Mouse (Mus musculus) heart, embryonic 14.5 days (tissue): ENCODE results near the gene Nab2. TPM values are rescaled to one million over a fixed set of nuclear protein-coding genes. Genes with fewer than 3 reads are reported as not detected.
A peak's percentile ranks its signal among the peaks of the same experiment; 100 is the strongest.

ENCODE experiments used
- ATAC-seq: fragments of 200-750 bp; cut with Nextera tagmentation; 2 replicates; pipeline ENCODE4 v1.8.0; 2017; ENCODE audit warnings: low read depth, moderate TSS enrichment; ENCODE audit not compliant: insufficient number of reproducible peaks, insufficient read depth, low FRiP score
- H3K27ac ChIP-seq, 2 experiments: fragments of 200-500 bp in 1 of 2; fragments of 300-500 bp in 1 of 2; sonication (generic) in 1 of 2; replicated peaks in 1 of 2; 2 replicates each; pipeline ENCODE4 v1.5.1; 2012 to 2014; ENCODE audit warnings: low read depth in 2 of 2, low read length in 2 of 2, control low read depth in 1 of 2, mild to moderate bottlenecking in 1 of 2, mixed read lengths in 1 of 2; ENCODE audit not compliant: control insufficient read depth in 1 of 2, insufficient read depth in 1 of 2
- H3K27me3 ChIP-seq: fragments of 300-500 bp; sonication (generic); 2 replicates; pipeline ENCODE4 v1.6.1; 2014; ENCODE audit warnings: mild to moderate bottlenecking, low read length, control low read depth; ENCODE audit not compliant: control insufficient read depth, insufficient read depth
- H3K36me3 ChIP-seq: fragments of 300-500 bp; sonication (generic); 2 replicates; pipeline ENCODE4 v1.6.1; 2014; ENCODE audit warnings: mild to moderate bottlenecking, control low read depth, low read length, mixed read lengths; ENCODE audit not compliant: control insufficient read depth, insufficient read depth
- H3K4me1 ChIP-seq, 2 experiments: fragments of 200-500 bp in 1 of 2; fragments of 300-500 bp in 1 of 2; sonication (generic) in 1 of 2; 2 replicates each; pipeline ENCODE4 v1.6.1; 2012 to 2014; ENCODE audit warnings: low read length in 2 of 2, control low read depth in 1 of 2, mixed read lengths in 1 of 2; ENCODE audit not compliant: control insufficient read depth in 2 of 2, insufficient read depth in 2 of 2
- H3K4me2 ChIP-seq: fragments of 300-500 bp; sonication (generic); 2 replicates; pipeline ENCODE4 v1.6.1; 2014; ENCODE audit warnings: mild to moderate bottlenecking, low read length
- H3K4me3 ChIP-seq, 2 experiments: fragments of 200-500 bp in 1 of 2; fragments of 300-500 bp in 1 of 2; sonication (generic) in 1 of 2; 2 replicates each; pipeline ENCODE4 v1.5.1; 2012 to 2014; ENCODE audit warnings: low read length in 2 of 2, mild to moderate bottlenecking in 2 of 2, control low read depth in 1 of 2, low read depth in 1 of 2, moderate library complexity in 1 of 2; ENCODE audit not compliant: control insufficient read depth in 1 of 2, insufficient read depth in 1 of 2
- H3K9ac ChIP-seq: fragments of 300-500 bp; sonication (generic); 2 replicates; pipeline ENCODE4 v1.6.1; 2014; ENCODE audit warnings: mild to moderate bottlenecking, low read length
- H3K9me3 ChIP-seq: fragments of 300-500 bp; sonication (generic); 2 replicates; pipeline ENCODE4 v1.6.1; 2016; ENCODE audit warnings: low read length, control low read depth; ENCODE audit not compliant: control insufficient read depth
- WGBS: fragments of 180-500 bp; shearing (Covaris S2); extraction: QIAGEN DNeasy Blood & Tissue Kit; methylation state at CpG from one replicate; pipeline ENCODE4 v1.1.7; 2014; 5-methylcytosine and 5-hydroxymethylcytosine counted together
- polyA plus RNA-seq: library from polyadenylated mRNA; unstranded; fragments of >200 nt; fragmentation: Nextera tagmentation; extraction: Ambion mirVana; gene quantifications from 2 replicates; pipeline ENCODE4 v1.2.1, GENCODE M21; 2014

The Nab2 gene
- polyA plus RNA-seq, 1 experiment from 2014 or later: 9.0 TPM

GRCm38 (mm10) chr10:127641861-127642771 lies 26.3 kb downstream of the Nab2 start:
- H3K4me3 ChIP-seq: peak overlapping the region; percentile 66 to 70
- peak overlapping the region; percentile 92 for H3K9ac ChIP-seq
- 5% methylated on average over 19 of the region's 19 CpGs for WGBS

DNA sequence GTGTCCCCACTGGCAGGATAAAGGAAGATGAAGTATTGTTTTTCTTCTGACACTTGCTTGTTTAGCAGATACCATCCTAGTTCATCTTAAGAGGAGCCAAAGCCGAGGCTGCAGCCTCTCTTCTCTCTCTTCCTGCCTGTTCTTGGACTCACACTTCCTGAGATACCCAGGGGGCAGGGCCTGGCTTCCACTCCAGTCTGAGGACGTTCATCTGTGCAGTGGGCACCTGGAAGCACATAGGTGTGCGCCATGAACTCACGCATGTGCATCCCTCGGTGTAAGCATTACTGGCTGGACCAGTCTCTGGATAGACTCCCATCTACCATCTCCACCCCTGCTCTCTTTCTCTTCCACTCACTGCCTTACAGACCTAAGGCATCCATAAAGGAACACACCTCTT lies 27.9 kb downstream of the Nab2 start:
- Histone ChIP-seq H3K36me3 (no peaks in the 10 kb centered on the region), H3K9ac (no peak overlapping the region), H3K4me1 (peaks cover 11 to 12% of the 10 kb centered on the region in 2 experiments), H3K27ac (no peak overlapping the region), H3K4me3 (no peak overlapping the region), H3K4me2 (no peak overlapping the region), H3K27me3 (no peaks in the 10 kb centered on the region), H3K9me3 (no peaks in the 10 kb centered on the region)
- 51% methylated on average over 5 of the region's 5 CpGs for WGBS
- ATAC-seq: no peak

More at GRCm38 (mm10) chr10:127641861-127642771, 26.3 kb downstream of the Nab2 start:
- H3K4me1 ChIP-seq: peaks cover 8 to 12% of the 10 kb centered on the region in 2 experiments
- peak overlapping the region; percentile 89 to 94 for H3K27ac ChIP-seq
- peak; percentile 54 for ATAC-seq
- no peaks in the 10 kb centered on the region for H3K27me3 ChIP-seq
- H3K4me2 ChIP-seq: peak overlapping the region; percentile 94
- peaks cover 4% of the 10 kb centered on the region for H3K36me3 ChIP-seq
- no peaks in the 10 kb centered on the region for H3K9me3 ChIP-seq

DNA sequence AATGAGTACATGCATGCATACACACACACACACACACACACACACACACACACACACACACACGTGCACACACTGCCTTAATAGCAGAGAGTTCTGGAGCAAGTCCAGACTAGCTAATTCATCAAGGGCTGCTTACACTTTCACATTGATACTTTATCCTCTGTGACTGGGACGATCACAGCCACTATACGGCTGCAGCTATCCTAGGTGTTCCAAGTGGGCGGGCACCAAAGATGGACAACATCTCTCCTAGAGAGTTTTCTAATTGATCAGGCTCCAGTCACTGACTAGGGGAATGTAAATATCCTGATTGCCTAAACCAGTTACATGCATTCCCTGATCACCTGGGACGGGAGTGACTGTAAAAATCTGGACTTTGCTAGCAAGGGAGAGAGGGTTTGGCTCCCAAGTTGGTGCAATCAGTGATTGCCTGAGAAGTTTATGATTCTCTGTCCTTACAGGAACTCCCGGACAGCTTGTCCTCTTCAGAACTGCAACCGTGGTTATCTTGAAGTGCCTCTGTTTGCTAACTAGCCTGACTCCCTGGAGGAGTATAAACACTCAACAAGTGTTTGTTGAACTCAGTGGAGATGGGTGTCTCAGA lies 35.6 kb downstream of the Nab2 start:
- no peak for ATAC-seq
- no peak overlapping the region for H3K27ac ChIP-seq

DNA sequence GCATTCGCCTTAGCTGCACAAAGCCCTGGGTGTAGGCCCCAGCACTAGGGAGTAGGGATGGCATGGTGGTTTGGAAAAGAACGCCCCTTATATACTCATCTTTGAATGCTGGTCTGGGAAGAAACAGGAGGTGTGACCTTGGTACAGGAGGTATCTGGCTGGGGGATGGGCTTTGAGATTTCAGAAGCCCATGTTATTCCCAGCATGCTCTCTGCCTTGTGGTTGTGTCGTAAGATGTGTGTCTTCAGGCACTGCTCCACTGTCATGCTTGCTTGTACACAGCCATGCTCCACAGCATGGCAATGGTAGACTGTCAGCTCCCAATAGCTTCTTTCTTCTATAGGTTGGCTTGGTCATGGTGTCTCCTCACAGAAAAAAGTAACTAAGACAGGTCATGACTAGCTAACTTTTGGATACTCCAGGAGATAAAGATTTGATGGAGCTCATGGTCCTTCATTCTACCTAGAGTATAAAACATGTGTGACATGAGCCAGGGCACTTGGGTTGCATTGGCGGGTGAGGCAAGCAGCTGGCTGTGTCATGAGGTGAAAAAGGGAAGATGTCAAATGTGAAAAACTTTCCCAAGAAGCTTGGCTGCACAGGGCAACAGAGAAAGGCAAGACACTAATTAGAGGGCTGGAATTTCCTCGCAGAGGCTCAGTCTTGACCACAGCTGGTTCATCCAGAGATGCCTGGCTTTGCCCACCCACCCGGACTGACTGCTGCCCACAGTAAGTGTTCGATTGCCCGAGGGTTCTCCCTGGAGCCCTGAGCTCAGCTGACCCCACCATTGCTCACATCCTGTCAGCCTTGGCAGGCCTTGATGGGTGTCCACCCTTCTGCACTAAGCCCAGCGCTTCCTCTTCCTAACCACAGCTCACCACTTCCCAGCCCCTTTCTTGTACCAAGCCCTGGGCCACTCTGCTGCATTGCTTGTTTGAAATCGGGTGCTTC lies 36.8 kb downstream of the Nab2 start:
- Histone ChIP-seq H3K4me3 (no peak overlapping the region), H3K9ac (no peak overlapping the region), H3K36me3 (no peaks in the 10 kb centered on the region), H3K4me1 (no peaks in the 10 kb centered on the region), H3K27me3 (no peaks in the 10 kb centered on the region), H3K4me2 (no peak overlapping the region), H3K27ac (no peak overlapping the region), H3K9me3 (peaks cover 4% of the 10 kb centered on the region)
- WGBS: 77% methylated on average over 10 of the region's 10 CpGs
- no peak for ATAC-seq

More for the DNA sequence above, 35.6 kb downstream of the Nab2 start:
- Histone ChIP-seq H3K4me2 (no peak overlapping the region), H3K9ac (no peak overlapping the region), H3K36me3 (no peaks in the 10 kb centered on the region), H3K4me1 (peaks cover 0 to 4% of the 10 kb centered on the region in 2 experiments; a peak in 1 of 4 replicates), H3K27me3 (no peaks in the 10 kb centered on the region), H3K4me3 (no peak overlapping the region), H3K9me3 (no peaks in the 10 kb centered on the region)
- 52% methylated on average over 7 of the region's 7 CpGs for WGBS

- H3K4me1 ChIP-seq: 0 out of 4 replicates have a peak, but pooled peaks cover 3% of the 10 kb centered on the region in 2 experiments
- H3K9ac ChIP-seq: no peak overlapping the region
- 83% methylated on average over 3 of the region's 3 CpGs for WGBS
- H3K4me3 ChIP-seq: no peak overlapping the region
- H3K27me3 ChIP-seq: no peaks in the 10 kb centered on the region
- no peak overlapping the region for H3K4me2 ChIP-seq
- no peak for ATAC-seq
- H3K27ac ChIP-seq: no peak overlapping the region
- H3K9me3 ChIP-seq: peaks cover 14% of the 10 kb centered on the region
- no peaks in the 10 kb centered on the region for H3K36me3 ChIP-seq
Observed at GRCm38 (mm10) chr10:127626433-127626832, 41.9 kb downstream of the Nab2 start.

- Histone ChIP-seq H3K9me3 (peaks cover 14% of the 10 kb centered on the region), H3K4me2 (no peak overlapping the region), H3K4me1 (peaks cover 7 to 15% of the 10 kb centered on the region in 2 experiments; a peak in 3 of 4 replicates), H3K4me3 (no peak overlapping the region), H3K27ac (no peak overlapping the region), H3K27me3 (peaks cover 2% of the 10 kb centered on the region; the same call in 1 of the 2 replicates), H3K9ac (no peak overlapping the region), H3K36me3 (no peaks in the 10 kb centered on the region)
- no peak for ATAC-seq
- 93% methylated on average over 6 of the region's 6 CpGs for WGBS
Observed at GRCm38 (mm10) chr10:127623439-127624216, 44.7 kb downstream of the Nab2 start.
